Mouse (Mus musculus) midbrain, embryonic 14.5 days (tissue): Measurements from ENCODE around the gene Psmd3. TPM values are rescaled to one million over a fixed set of nuclear protein-coding genes. Genes with fewer than 3 reads are reported as not detected.
"Not testable (repeated sequence)": the region's sequence is repeated elsewhere in the genome, so short reads cannot be mapped to it uniquely, and the experiment has no call there.

Experiments used
- ATAC-seq: fragments of 200-750 bp; cut with Nextera tagmentation; 2 replicates; pipeline ENCODE4 v1.8.0; 2017; ENCODE audit warnings: moderate number of reproducible peaks, moderate library complexity; ENCODE audit not compliant: low FRiP score, low TSS enrichment
- DNase-seq: peaks from one replicate; pipeline ENCODE4 v3.0.0-alpha.2; 2015
- H3K27ac ChIP-seq: fragments of 300-500 bp; sonication (generic); replicated peaks from 2 replicates; pipeline ENCODE4 v1.5.1; 2014; ENCODE audit warnings: mild to moderate bottlenecking, low read depth, low read length, moderate library complexity
- H3K27me3 ChIP-seq: fragments of 300-500 bp; sonication (generic); 2 replicates; pipeline ENCODE4 v1.6.1; 2014; ENCODE audit warnings: low read length, control low read depth, mixed read lengths; ENCODE audit not compliant: control insufficient read depth, insufficient read depth
- H3K36me3 ChIP-seq: fragments of 300-500 bp; sonication (generic); 2 replicates; pipeline ENCODE4 v1.6.1; 2014; ENCODE audit warnings: low read length, control low read depth; ENCODE audit not compliant: control insufficient read depth, insufficient read depth
- H3K4me1 ChIP-seq: fragments of 300-500 bp; sonication (generic); 2 replicates; pipeline ENCODE4 v1.6.1; 2014; ENCODE audit warnings: mild to moderate bottlenecking, antibody characterized with exemption, low read length, control low read depth; ENCODE audit not compliant: control insufficient read depth, insufficient read depth
- H3K4me2 ChIP-seq: fragments of 300-500 bp; sonication (generic); 2 replicates; pipeline ENCODE4 v1.6.1; 2014; ENCODE audit warnings: mild to moderate bottlenecking, low read length, moderate library complexity
- H3K4me3 ChIP-seq: fragments of 300-500 bp; sonication (generic); replicated peaks from 2 replicates; pipeline ENCODE4 v1.5.1; 2014; ENCODE audit warnings: low read depth, low read length
- H3K9ac ChIP-seq: fragments of 300-500 bp; sonication (generic); replicated peaks from 2 replicates; pipeline ENCODE4 v1.6.1; 2014; ENCODE audit warnings: mild to moderate bottlenecking, low read length, moderate library complexity
- H3K9me3 ChIP-seq: fragments of 300-500 bp; sonication (generic); 2 replicates; pipeline ENCODE4 v1.6.1; 2016; ENCODE audit warnings: low read length, control low read depth, mixed read lengths; ENCODE audit not compliant: control insufficient read depth
- WGBS: fragments of 180-500 bp; shearing (Covaris S2); extraction: QIAGEN DNeasy Blood & Tissue Kit; methylation state at CpG from one replicate; pipeline ENCODE4 v1.1.7; 2014; 5-methylcytosine and 5-hydroxymethylcytosine counted together
- polyA plus RNA-seq: library from polyadenylated mRNA; unstranded; fragments of >200 nt; fragmentation: Nextera tagmentation; extraction: Ambion mirVana; gene quantifications from 2 replicates; pipeline ENCODE4 v1.2.1, GENCODE M21; 2014

The Psmd3 gene
- polyA plus RNA-seq: 135 and 164 TPM in 2 replicates

DNA sequence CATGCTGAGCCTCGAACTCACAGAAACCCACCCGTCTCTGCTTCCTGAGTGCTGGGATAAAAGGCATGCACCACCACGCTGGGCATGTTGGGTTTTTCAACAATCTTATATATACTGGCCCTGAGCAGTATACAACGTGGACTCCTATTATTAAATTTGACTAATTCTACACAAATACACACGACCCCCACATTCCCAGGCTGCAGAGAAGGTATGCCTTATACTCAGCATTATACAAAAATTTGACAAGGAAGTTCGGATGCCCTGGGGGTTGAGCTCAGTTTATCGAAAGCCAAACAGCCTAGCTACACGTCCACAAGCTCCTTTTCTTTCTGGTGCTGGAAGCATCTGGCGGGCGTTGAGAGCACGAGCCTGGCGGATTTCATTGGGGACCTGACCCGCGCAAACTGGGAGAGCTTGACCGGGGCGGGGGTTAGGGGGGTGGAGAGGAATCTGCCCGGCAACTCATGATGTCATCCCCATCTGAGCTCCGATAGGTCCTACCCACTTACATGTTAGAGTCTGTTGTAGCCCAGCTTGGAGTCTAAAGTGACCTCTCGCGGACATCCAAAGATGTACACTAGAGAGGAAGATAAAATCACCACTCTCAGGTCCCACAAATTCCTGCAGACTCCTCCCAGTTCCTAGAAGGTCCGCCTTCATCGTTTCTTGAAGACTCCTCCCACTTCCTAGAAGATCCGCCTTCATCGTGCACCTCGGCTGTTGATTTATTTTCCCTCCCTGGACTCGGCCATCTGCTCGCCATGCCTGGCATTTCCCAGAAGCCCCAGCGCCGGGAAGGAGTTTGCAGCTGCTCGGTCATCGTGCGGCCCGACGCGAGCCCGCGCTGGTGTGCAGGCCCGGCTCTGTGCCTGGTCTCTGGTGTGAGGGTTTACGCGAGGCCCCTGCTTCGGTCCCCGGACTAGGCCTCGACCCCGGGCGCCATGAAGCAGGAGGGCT lies at the start of gene Psmd3:
Gene Psmd3 (plus strand): TSS at position 769 of the 960 bp plus-strand sequence.
- peak; percentile 95 for ATAC-seq
- Histone ChIP-seq H3K36me3 (peaks cover 20% of the 10 kb centered on the region), H3K9me3 (no peaks in the 10 kb centered on the region), H3K4me2 (peak within 1 kb of the TSS; percentile 90), H3K4me3 (peak within 1 kb of the TSS; percentile 99), H3K9ac (peak within 1 kb of the TSS; percentile 99), H3K4me1 (peaks cover 7% of the 10 kb centered on the region), H3K27me3 (no peaks in the 10 kb centered on the region), H3K27ac (peak within 1 kb of the TSS; percentile 76)
- peak; percentile 97 for DNase-seq
- WGBS: 6% methylated on average over 45 of the region's 45 CpGs

- not testable (repeated sequence) for H3K4me2 ChIP-seq, H3K9ac ChIP-seq, ATAC-seq, H3K27ac ChIP-seq, H3K4me3 ChIP-seq, H3K4me1 ChIP-seq, H3K36me3 ChIP-seq, H3K9me3 ChIP-seq, H3K27me3 ChIP-seq
- 31% methylated on average over 10 of the region's 10 CpGs for WGBS
- peak; percentile 4 for DNase-seq
Measured at GRCm38 (mm10) chr11:98635312-98635970, 46.9 kb upstream of the Psmd3 start.

- H3K4me1 ChIP-seq: no peaks in the 10 kb centered on the region
- H3K9ac ChIP-seq: no peak overlapping the region
- DNase-seq: no peak
- no peaks in the 10 kb centered on the region for H3K36me3 ChIP-seq
- no peak overlapping the region for H3K27ac ChIP-seq
- H3K4me2 ChIP-seq: no peak overlapping the region
- WGBS: 91% methylated on average over 1 of the region's 1 CpGs
- H3K27me3 ChIP-seq: no peaks in the 10 kb centered on the region
- no peaks in the 10 kb centered on the region for H3K9me3 ChIP-seq
- H3K4me3 ChIP-seq: no peak overlapping the region
- no peak for ATAC-seq
Measured at GRCm38 (mm10) chr11:98637501-98637900, 44.9 kb upstream of the Psmd3 start.

DNA sequence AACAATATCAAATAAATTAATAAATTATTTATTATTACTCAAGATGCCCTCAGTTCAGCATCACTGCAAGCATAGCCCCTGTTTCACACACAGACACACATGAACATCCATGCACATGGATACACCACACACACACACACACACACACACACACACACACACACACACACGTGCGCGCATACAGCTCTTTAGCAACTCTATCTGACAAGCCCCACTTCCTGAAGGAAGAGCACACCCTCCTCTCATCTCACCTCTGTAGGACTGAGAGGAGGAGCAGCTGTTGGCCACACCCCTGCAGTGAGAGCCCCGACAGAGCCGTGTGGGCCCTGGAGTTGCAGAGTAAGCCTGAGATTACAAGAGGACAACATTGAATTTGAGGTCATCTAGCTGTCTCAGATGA lies 42.3 kb upstream of the Psmd3 start:
- Histone ChIP-seq H3K27ac (no peak overlapping the region), H3K9ac (no peak overlapping the region), H3K4me3 (no peak overlapping the region), H3K4me2 (no peak overlapping the region), H3K9me3 (no peaks in the 10 kb centered on the region), H3K4me1 (no peaks in the 10 kb centered on the region), H3K27me3 (no peaks in the 10 kb centered on the region), H3K36me3 (no peaks in the 10 kb centered on the region)
- ATAC-seq (no peak), DNase-seq (no peak)
- WGBS: 74% methylated on average over 5 of the region's 5 CpGs

- Histone ChIP-seq H3K9me3 (no peaks in the 10 kb centered on the region), H3K9ac (no peak overlapping the region), H3K27me3 (no peaks in the 10 kb centered on the region), H3K27ac (no peak overlapping the region), H3K36me3 (no peaks in the 10 kb centered on the region), H3K4me1 (no peaks in the 10 kb centered on the region), H3K4me3 (no peak overlapping the region), H3K4me2 (no peak overlapping the region)
- no peak for DNase-seq
- 84% methylated on average over 3 of the region's 3 CpGs for WGBS
- ATAC-seq: no peak
Measured at GRCm38 (mm10) chr11:98644757-98645156, 37.6 kb upstream of the Psmd3 start.

- Histone ChIP-seq H3K4me1 (no peaks in the 10 kb centered on the region), H3K9me3 (no peaks in the 10 kb centered on the region), H3K27ac (no peak overlapping the region), H3K9ac (no peak overlapping the region), H3K27me3 (no peaks in the 10 kb centered on the region), H3K4me2 (no peak overlapping the region), H3K4me3 (no peak overlapping the region), H3K36me3 (no peaks in the 10 kb centered on the region)
- ATAC-seq (no peak), DNase-seq (no peak)
- 88% methylated on average over 2 of the region's 2 CpGs for WGBS
Measured at GRCm38 (mm10) chr11:98645946-98646345, 36.4 kb upstream of the Psmd3 start.

DNA sequence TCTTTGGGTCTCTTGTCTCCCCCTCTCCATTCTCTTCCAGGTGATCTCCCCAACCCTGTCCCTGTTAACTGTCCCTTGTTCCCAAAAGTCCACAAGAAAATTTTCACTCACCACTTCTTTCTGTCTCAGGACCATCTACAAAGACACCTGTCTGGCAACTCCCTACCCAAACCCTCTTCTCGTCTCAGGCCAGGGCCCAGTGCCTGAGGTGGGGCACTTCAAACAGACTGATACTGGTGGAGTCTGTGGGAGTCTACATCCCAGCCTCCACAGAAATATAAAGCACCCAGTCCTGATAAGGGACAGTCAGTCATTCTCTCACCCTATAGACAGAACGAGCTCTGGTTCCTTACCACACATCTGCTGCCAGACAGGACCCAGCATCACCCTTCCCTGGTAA lies 35.9 kb upstream of the Psmd3 start, which contains the start of gene Gsdma2:
Gene Gsdma2 (plus strand): TSS at position 301 of the 400 bp plus-strand sequence.
- Histone ChIP-seq H3K4me3 (no peak within 1 kb of the TSS), H3K27me3 (no peaks in the 10 kb centered on the region), H3K4me1 (no peaks in the 10 kb centered on the region), H3K27ac (no peak within 1 kb of the TSS), H3K9ac (no peak within 1 kb of the TSS), H3K4me2 (no peak within 1 kb of the TSS), H3K36me3 (no peaks in the 10 kb centered on the region), H3K9me3 (no peaks in the 10 kb centered on the region)
- ATAC-seq (no peak), DNase-seq (no peak)
- WGBS: 69% methylated on average over 2 of the region's 2 CpGs

DNA sequence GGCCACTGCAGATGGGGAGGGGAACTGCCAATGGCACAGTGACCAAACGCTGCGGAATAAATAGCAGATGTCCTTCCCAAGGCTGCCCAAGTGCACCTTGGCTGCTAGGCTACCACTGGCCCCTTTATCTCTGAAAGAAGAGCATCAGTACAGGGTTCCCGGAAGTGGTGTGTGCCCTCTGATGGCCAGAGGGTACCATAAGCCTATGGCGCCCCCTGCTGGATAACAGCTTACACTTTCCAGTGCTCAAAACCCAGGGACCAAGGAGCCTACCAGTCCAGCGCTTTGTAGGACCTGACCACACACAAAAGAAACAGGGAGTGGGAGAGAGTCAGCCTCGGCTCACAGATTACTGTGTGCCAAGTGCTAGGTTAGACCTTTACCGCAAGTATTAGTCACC lies 27.3 kb upstream of the Psmd3 start:
- ATAC-seq, H3K36me3 ChIP-seq, H3K27ac ChIP-seq, H3K9ac ChIP-seq, H3K27me3 ChIP-seq, H3K4me1 ChIP-seq, H3K9me3 ChIP-seq, H3K4me2 ChIP-seq, H3K4me3 ChIP-seq: not testable (repeated sequence)
- 5% methylated on average over 7 of the region's 7 CpGs for WGBS
- peak; percentile 56 for DNase-seq
